Mouse (Mus musculus) small intestine, adult 2 months (tissue): ENCODE measurements around the gene L1td1.

Source experiments
- CTCF ChIP-seq: fragments of 200-500 bp; IDR thresholded peaks from 2 replicates; pipeline ENCODE4 v1.5.1; 2012; ENCODE audit warnings: low read depth, mild to moderate bottlenecking, control low read depth, inconsistent platforms, low read length, moderate library complexity, mixed read lengths; ENCODE audit not compliant: insufficient replicate concordance, insufficient read length; ENCODE audit errors: extremely low read depth
- POLR2A ChIP-seq: fragments of 200-500 bp; IDR thresholded peaks from 2 replicates; pipeline ENCODE4 v1.6.1; 2012; ENCODE audit warnings: low read depth, mild to moderate bottlenecking, control low read depth, inconsistent platforms, low read length, moderate library complexity

GRCm38 (mm10) chr4:98725439-98725838 is 1.1 kb upstream of the L1td1 start:
- no peak for TF ChIP-seq CTCF
- no peak for TF ChIP-seq POLR2A
